Mouse (Mus musculus) pancreas, adult 10 weeks (tissue): ENCODE data around the gene Hist1h1c. TPM values are rescaled to one million over a fixed set of nuclear protein-coding genes. Genes with fewer than 3 reads are reported as not detected.

ENCODE experiments used
- polyA plus RNA-seq: library from polyadenylated mRNA; stranded (reverse); fragments of 350-450 nt; fragmentation: Illumina TruSeq; extraction: RNeasy Lipid Tissue Mini Kit (QIAGEN cat#74804); gene quantifications from one replicate; pipeline ENCODE4 v1.2.3, GENCODE M21; 2015; ENCODE audit warnings: low read depth, low replicate concordance; ENCODE audit not compliant: insufficient read depth

The Hist1h1c gene
- polyA plus RNA-seq: 18.7 TPM

GRCm38 (mm10) chr13:23738677-23739068 is at the start of gene Hist1h1c:
TSS of gene Hist1h1c (plus strand) at chr13:23738808.

GRCm38 (mm10) chr13:23695514-23695913 is 43.1 kb upstream of the Hist1h1c start, which contains the start of gene Hist1h1t:
TSS of gene Hist1h1t (plus strand) at chr13:23695814.

GRCm38 (mm10) chr13:23698300-23698693 is 40.3 kb upstream of the Hist1h1c start, which contains the start of gene Hist1h4c:
TSS of gene Hist1h4c (minus strand) at chr13:23698454.

GRCm38 (mm10) chr13:23710374-23711089 is 28.1 kb upstream of the Hist1h1c start, which contains the start of gene Hfe:
TSS of gene Hfe (minus strand) at chr13:23710854.

GRCm38 (mm10) chr13:23745381-23746161 is 7.0 kb downstream of the Hist1h1c start, which contains the start of gene Hist1h3c:
TSS of gene Hist1h3c (minus strand) at chr13:23745602.

GRCm38 (mm10) chr13:23746201-23747080 is 7.8 kb downstream of the Hist1h1c start, which contains the start of gene Hist1h2bb:
TSS of gene Hist1h2bb (plus strand) at chr13:23746734.

GRCm38 (mm10) chr13:23750839-23751477 is 12.3 kb downstream of the Hist1h1c start, which contains the start of gene Hist1h2ab:
TSS of gene Hist1h2ab (plus strand) at chr13:23751126.

GRCm38 (mm10) chr13:23752067-23752741 is 13.6 kb downstream of the Hist1h1c start, which contains the start of gene Hist1h3b:
TSS of gene Hist1h3b (plus strand) at chr13:23752267.

GRCm38 (mm10) chr13:23756790-23757189 is 18.2 kb downstream of the Hist1h1c start, which contains the start of gene Hist1h4b:
TSS of gene Hist1h4b (plus strand) at chr13:23757013.

GRCm38 (mm10) chr13:23760972-23761864 is 22.6 kb downstream of the Hist1h1c start, which contains the start of gene Hist1h4a:
TSS of gene Hist1h4a (minus strand) at chr13:23761230.

GRCm38 (mm10) chr13:23761871-23762821 is 23.5 kb downstream of the Hist1h1c start, which contains the start of gene Hist1h3a:
TSS of gene Hist1h3a (minus strand) at chr13:23762386.

GRCm38 (mm10) chr13:23763586-23764323 is 25.1 kb downstream of the Hist1h1c start, which contains the start of gene Hist1h1a:
TSS of gene Hist1h1a (plus strand) at chr13:23763666.

GRCm38 (mm10) chr13:23769613-23770012 is 31.0 kb downstream of the Hist1h1c start, which contains the start of gene Trim38:
TSS of gene Trim38 (plus strand) at chr13:23769913.

